Mouse (Mus musculus): ENCODE results near the gene Ankrd34a. TPM values are rescaled to one million over a fixed set of nuclear protein-coding genes. Genes with fewer than 3 reads are reported as not detected.
A peak's percentile ranks its signal among the peaks of the same experiment; 100 is the strongest.

Ankrd34a gene
- total and polyA plus RNA-seq, 3 experiments, result 0.04 to 0.11 TPM; not detected in 1

DNA sequence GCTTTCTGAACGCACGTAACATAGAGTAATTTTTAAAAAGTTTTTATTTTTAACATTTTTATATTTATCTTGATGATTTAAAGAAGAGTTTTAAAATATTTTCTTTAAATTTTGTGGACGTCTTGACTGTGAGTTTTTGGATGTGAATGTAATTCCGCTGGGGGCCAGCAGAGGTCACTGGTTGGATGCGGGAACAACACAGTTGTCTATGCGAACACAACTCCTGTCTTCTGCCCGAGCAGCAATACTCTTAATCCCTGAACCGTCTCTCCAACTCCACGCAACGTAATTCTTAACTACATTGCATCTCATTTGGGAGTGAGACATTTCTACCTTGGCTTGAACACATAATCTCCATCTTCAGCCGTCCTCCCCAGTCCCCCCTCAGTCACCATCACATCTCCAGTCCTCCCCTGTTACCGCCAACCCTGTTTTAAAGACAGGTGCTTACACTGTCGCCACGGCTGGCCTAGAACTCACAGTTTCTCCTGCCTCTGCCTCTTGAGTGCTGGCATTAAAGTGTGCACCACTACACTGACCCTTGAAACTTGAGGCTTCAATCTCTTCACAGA, 49.0 kb upstream of the Ankrd34a start (continued):
- TF ChIP-seq ZNF384 (IDR thresholded peaks at IDR 0.05; ENCODE audit: low read depth, low read length), result no peak
- TF ChIP-seq SMC3 (IDR thresholded peaks at IDR 0.05; ENCODE audit: low read depth, low read length), result peak; percentile 97
- no peak for TF ChIP-seq MEF2A (IDR thresholded peaks at IDR 0.05; ENCODE audit: borderline replicate concordance, low read depth, low read length)
- TF ChIP-seq ZKSCAN1 (IDR thresholded peaks at IDR 0.05; ENCODE audit: borderline replicate concordance, low read depth, low read length), result no peak
- no peak for TF ChIP-seq CHD1 (IDR thresholded peaks at IDR 0.05; ENCODE audit: low read depth, low read length)
- no peak for TF ChIP-seq MAX (IDR thresholded peaks at IDR 0.05; ENCODE audit: low read length)
- no peak for TF ChIP-seq EP300 (IDR thresholded peaks at IDR 0.05; ENCODE audit: low read length)
- TF ChIP-seq MAFK (IDR thresholded peaks at IDR 0.05; ENCODE audit: insufficient replicate concordance, low read length), result no peak
- TF ChIP-seq MXI1 (IDR thresholded peaks at IDR 0.05; ENCODE audit: low read depth, low read length), result no peak
- TF ChIP-seq POLR2A (IDR thresholded peaks at IDR 0.05; ENCODE audit: low read depth, low read length), result no peak
- TF ChIP-seq RAD21 (IDR thresholded peaks at IDR 0.05; ENCODE audit: low read depth, low read length), result peak; percentile 94
- no peak for TF ChIP-seq MYC (IDR thresholded peaks at IDR 0.05; ENCODE audit: low read depth, low read length)
- TF ChIP-seq ZMIZ1 (IDR thresholded peaks at IDR 0.05; ENCODE audit: low read depth, low read length), result no peak
- no peak for TF ChIP-seq JUN (IDR thresholded peaks at IDR 0.05; ENCODE audit: insufficient read depth, low read depth, low read length)
- no peak; the same call in 1 of the 2 replicates for TF ChIP-seq TBP (conservative IDR thresholded peaks at IDR 0.05; ENCODE audit: low read depth, low read length)
- no peak for TF ChIP-seq GABPA (IDR thresholded peaks at IDR 0.05; ENCODE audit: insufficient replicate concordance, low read depth, low read length)
- no peak for TF ChIP-seq SIN3A (IDR thresholded peaks at IDR 0.05; ENCODE audit: low read length)
- TF ChIP-seq HCFC1 (IDR thresholded peaks at IDR 0.05; ENCODE audit: low read depth, low read length), result no peak
- peak; percentile 74 for TF ChIP-seq ZC3H11A (IDR thresholded peaks at IDR 0.05; ENCODE audit: low read depth, low read length)
- TF ChIP-seq UBTF (IDR thresholded peaks at IDR 0.05; ENCODE audit: low read depth, low read length), result no peak
- TF ChIP-seq TCF12 (IDR thresholded peaks at IDR 0.05; ENCODE audit: low read depth, low read length), result no peak

DNA sequence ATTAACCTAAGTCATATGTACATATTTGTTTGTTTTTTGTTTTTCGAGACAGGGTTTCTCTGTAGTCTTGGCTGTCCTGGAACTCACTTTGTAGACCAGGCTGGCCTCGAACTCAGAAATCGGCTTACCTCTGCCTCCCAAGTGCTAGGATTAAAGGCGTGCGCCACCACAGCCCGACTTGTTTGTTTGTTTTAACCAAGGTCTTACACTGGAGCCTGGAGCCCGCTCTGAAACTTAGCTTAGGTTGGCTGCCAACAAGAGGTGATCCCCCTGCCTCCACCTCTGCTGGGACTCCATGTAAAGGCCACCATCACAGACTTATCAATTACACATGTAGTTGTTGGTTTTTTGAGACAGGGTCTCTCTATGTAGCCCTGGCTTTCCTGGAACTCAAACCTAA, 47.6 kb upstream of the Ankrd34a start:
- dilution Hi-C loops (cut with MboI; ENCODE audit: extremely low pct_ligation_motif_present, extremely low pct_unique_long_range_greater_than_20kb, low sequenced_read_pairs) (no loop called here), in situ Hi-C loops (cut with MboI; ENCODE audit: low pct_ligation_motif_present, low pct_unique_long_range_greater_than_20kb, low sequenced_read_pairs) (loop anchor here (25.0 kb wide), 1 partner anchor 262 kb away; the partner anchor contains the start of gene Fcgr1)
- no peaks in the 10 kb centered on the region for H3K27me3 ChIP-seq (replicated peaks)
- TF ChIP-seq JUN (IDR thresholded peaks at IDR 0.05; ENCODE audit: insufficient read depth, low read depth, low read length), result no peak
- no peak for TF ChIP-seq IRF4 (IDR thresholded peaks at IDR 0.05; ENCODE audit: low read depth, low read length)
- no peak for TF ChIP-seq ETS1 (conservative IDR thresholded peaks at IDR 0.05; ENCODE audit: low read depth, low read length)
- H3K36me3 ChIP-seq (replicated peaks in 1 of 2; ENCODE audit: control insufficient read depth in 1 of 2, insufficient read depth in 1 of 2, low read length in 1 of 2), result no peaks in the 10 kb centered on the region
- H3K4me1 ChIP-seq (ENCODE audit: control insufficient read depth in 1 of 2, insufficient read depth in 2 of 2), result peaks cover 15 to 46% of the 10 kb centered on the region in 2 experiments
- 0 out of 2 replicates have a peak overlapping the region, but pooled peaks have one; percentile 42 for H3K4me2 ChIP-seq (ENCODE audit: insufficient read depth, low read depth, poor library complexity, severe bottlenecking)
- no peak overlapping the region for H3K9ac ChIP-seq (ENCODE audit: insufficient read depth, low read depth)
- no peak overlapping the region for H3K4me3 ChIP-seq (replicated peaks in 1 of 3; ENCODE audit: low read depth in 2 of 3, low read length in 2 of 3, poor library complexity in 1 of 3)
- no peak for DNase-seq (ENCODE audit: extremely low read depth)
- H3K27ac ChIP-seq (ENCODE audit: insufficient read depth, low read depth), result no peak overlapping the region
- no peaks in the 10 kb centered on the region for H3K79me2 ChIP-seq (replicated peaks; ENCODE audit: control insufficient read depth, extremely low read depth, insufficient read depth, poor library complexity, severe bottlenecking)
- no peaks in the 10 kb centered on the region for H3K9me3 ChIP-seq (replicated peaks; ENCODE audit: low read length)

Measured in CH12.LX (cell line).